Mouse (Mus musculus) C2C12 (cell line): ENCODE measurements at regions not wholly inside any gene's neighbourhood (a gene's known extent, or its start where the extent isn't known, plus 50 kb on each side); places are given as distances from the start of the nearest gene placed in this dataset.

Source experiments
- CEBPB ChIP-seq: IDR thresholded peaks from one replicate; pipeline ENCODE4 v1.6.1; 2011; ENCODE audit warnings: low read depth, mild to moderate bottlenecking, control low read depth, moderate library complexity
- CTCF ChIP-seq: IDR thresholded peaks from one replicate; pipeline ENCODE4 v1.5.1; 2011; ENCODE audit not compliant: control insufficient read depth, insufficient read depth, insufficient read length
- FOSL1 ChIP-seq: IDR thresholded peaks from one replicate; pipeline ENCODE4 v1.8.0; 2011; ENCODE audit warnings: mild to moderate bottlenecking, low read length; ENCODE audit not compliant: poor library complexity, insufficient read depth, severe bottlenecking
- MYOD1 ChIP-seq: IDR thresholded peaks from one replicate; pipeline ENCODE4 v1.6.1; 2011; ENCODE audit warnings: low read depth; ENCODE audit not compliant: control insufficient read depth, insufficient read length
- MYOG ChIP-seq: IDR thresholded peaks from one replicate; pipeline ENCODE4 v1.6.1; 2011; ENCODE audit not compliant: control insufficient read depth, insufficient read length; ENCODE audit errors: extremely low read depth

- TF ChIP-seq FOSL1, result no peak
- no peak for TF ChIP-seq CTCF
- no peak for TF ChIP-seq MYOG
- no peak for TF ChIP-seq MYOD1
- TF ChIP-seq CEBPB, result no peak
Measured at GRCm38 (mm10) chr1:190045797-190046196, 123.6 kb upstream of the Smyd2 start.
